Mouse (Mus musculus): ENCODE measurements at regions not wholly inside any gene's neighbourhood (a gene's known extent, or its start where the extent isn't known, plus 50 kb on each side); places are given as distances from the start of the nearest gene placed in this dataset.

DNA sequence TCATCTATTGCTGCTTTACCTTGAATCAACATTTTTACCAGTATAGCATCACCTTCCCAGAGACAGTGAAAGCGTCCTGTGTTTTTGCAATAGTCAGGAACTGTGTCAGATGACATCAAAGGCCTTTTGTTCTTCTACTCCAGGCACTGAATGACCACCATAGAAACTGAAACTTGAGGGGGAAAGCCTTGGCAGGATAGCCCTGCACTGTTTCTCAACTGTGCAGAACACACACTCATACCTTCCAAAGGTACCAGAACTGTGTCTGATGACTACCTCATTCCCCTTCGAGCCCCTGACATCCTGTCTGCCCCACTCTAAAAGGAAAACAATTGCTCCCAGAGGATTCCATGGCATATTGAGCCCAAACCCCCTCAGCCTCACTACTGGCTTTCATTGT, 134.3 kb downstream of the Tomm20 start:
- in situ Hi-C loops (cut with MboI, MseI) = loop anchor here (10.0 kb wide), 1 partner anchor 533 kb away; no protein-coding TSS in a partner anchor

GRCm38 (mm10) chr8:126810516-126810915, 135.1 kb downstream of the Tomm20 start:
- in situ Hi-C loops (cut with MboI, MseI) = loop anchor here (10.0 kb wide), 1 partner anchor 534 kb away; no protein-coding TSS in a partner anchor

DNA sequence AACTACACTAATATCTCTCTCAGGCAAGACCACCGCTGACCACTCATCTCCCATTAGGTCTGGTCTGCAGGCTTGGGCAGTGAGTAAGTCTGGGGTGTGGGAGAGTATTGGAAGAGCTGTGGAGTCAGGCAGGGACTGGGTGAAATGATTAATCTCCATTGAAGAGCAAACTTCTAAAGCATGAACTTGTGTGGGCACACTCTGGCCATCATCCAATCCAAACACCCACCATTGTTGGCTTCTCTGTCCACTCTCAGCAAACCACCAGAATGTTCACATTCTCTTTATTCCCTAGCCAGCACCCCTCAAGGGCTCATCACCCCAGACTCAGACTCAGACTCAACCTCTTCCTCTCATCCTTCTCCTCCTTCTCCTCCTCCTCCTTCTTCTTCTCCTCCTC, 136.3 kb downstream of the Tomm20 start:
- in situ Hi-C loops (cut with MboI, MseI) = no loop called here

- in situ Hi-C loops (cut with MboI, MseI) = no loop called here
These were observed 137.1 kb downstream of the Tomm20 start for GRCm38 (mm10) chr8:126808496-126808895.

GRCm38 (mm10) chr8:126807171-126807768, 138.4 kb downstream of the Tomm20 start:
- in situ Hi-C loops (cut with MboI, MseI) = no loop called here

DNA sequence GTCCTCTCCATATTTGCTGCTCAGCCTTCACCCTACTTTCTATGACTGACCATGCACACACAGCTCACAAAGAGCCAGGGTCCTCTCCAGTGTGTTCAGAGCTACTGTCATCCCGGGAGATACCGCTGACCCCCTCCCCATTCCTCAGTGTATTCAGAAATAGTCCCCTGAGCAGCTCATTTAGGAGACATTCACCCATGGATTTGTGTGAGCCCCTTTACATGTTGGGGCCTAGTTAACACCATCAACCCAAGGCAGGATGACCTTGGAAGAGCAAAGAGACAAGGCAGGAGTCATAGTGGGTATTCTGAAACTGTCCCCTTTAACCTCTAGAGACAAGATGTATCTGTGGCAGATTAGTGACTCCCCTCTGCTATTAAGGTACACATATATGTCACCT, 139.1 kb downstream of the Tomm20 start:
- in situ Hi-C loops (cut with MboI, MseI) = no loop called here

DNA sequence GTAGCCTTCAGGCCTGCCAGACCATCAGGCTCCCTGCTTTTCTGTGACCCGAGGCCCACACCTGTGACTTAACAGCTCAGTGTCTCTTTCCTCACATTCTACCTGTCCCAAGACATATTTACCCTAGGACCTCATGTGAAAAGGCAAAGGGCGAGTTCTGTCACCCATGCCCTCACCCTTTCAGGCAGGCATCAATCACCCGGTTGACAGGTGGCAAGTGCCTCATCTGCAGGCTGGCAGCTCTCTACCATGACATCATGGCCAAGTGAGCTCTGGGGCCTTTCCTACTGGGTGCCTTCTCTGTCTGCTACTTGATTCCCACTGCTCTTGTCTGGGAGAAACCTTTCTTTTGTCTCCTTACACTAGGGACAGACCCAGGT, 139.5 kb downstream of the Tomm20 start:
- in situ Hi-C loops (cut with MboI, MseI) = no loop called here

- in situ Hi-C loops (cut with MboI, MseI) = no loop called here
These were observed 140.1 kb downstream of the Tomm20 start for GRCm38 (mm10) chr8:126805365-126806180.

DNA sequence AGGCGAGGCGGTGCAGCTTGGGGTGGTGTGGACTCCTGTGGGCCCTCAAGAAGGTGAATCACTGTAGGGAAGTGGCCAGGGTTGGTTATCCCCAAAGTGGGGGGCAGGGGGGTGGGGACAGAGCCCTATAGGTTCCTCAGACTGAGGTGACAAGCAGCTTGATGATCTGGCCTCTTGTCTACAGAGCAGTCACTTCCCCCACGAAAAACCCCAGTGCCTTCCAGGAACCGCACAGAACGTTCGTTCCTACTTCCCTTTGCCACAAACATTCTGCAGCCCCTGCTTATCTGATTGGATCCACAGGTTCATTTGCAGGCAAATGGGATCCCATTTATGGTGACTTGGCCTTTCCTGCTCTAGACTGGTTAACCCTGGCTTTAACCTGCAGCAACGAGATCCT, 141.5 kb downstream of the Tomm20 start:
- in situ Hi-C loops (cut with MboI, MseI) = no loop called here

GRCm38 (mm10) chr8:126802641-126803040, 143.0 kb downstream of the Tomm20 start:
- in situ Hi-C loops (cut with MboI, MseI) = no loop called here

DNA sequence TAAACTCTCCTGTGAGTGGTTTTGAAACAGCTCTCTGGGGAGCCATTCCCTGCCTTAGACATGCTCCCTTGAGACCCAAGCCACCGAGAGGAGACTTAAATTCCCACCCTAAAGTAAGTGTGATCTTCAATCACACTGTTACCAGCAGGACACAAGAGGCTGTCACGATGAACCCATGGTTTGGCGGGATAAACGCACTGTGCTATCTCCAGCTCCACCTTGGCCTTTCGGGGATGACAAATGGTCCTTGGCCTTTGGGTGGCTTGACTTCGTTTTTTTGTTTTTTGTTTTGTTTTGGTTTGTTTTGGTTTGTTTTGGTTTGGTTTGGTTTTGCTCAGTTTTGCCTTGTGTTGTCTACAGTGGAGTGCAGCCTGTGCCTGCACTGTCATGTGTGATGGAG, 144.7 kb downstream of the Tomm20 start:
- in situ Hi-C loops (cut with MboI, MseI) = no loop called here

- in situ Hi-C loops (cut with MboI, MseI) = loop anchor here (10.0 kb wide), 1 partner anchor 477 kb away; no protein-coding TSS in a partner anchor
These were observed 147.9 kb downstream of the Tomm20 start for GRCm38 (mm10) chr8:126797571-126798334.

DNA sequence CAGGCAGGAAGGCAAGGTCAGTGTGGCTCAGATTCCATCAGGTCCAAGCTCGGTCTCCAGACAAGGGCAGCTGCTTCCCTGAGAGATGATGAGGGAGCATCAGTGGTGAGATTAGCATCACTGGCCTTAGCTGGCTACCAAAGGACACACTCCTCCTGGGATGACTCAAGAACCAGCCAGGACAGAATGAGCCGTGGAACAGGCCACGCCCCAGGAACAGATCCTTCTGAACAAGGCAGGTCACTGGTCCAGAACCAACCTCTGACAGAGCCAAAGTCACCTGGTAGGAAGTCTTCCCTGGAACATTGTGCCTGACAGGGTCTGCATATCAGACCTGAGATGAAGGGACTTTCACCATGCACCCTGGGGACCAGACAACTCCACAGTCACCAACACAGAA, 152.0 kb downstream of the Tomm20 start:
- in situ Hi-C loops (cut with MboI, MseI) = loop anchor here (10.0 kb wide), 1 partner anchor 481 kb away; no protein-coding TSS in a partner anchor

DNA sequence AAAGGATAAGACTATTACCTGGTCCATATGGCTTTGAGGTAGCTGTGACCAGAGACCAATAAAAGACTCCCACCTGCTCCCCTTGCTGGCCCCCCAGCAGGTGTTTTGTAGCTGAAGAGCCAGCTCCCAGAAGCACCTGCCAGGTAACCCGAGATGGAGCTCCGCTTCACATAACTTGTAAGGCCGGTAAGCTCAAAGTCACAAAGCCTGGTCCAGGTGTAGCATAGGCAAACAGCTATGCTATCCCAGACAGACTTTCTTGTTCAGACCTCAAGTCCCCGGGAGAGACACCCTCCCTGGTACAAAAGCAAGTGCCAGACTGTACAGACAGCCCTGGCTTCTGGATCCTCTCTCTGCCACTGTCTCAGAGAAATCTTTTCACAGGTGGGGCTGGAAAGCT, 154.6 kb downstream of the Tomm20 start:
- in situ Hi-C loops (cut with MboI, MseI) = loop anchor here (10.0 kb wide), 1 partner anchor 484 kb away; no protein-coding TSS in a partner anchor

DNA sequence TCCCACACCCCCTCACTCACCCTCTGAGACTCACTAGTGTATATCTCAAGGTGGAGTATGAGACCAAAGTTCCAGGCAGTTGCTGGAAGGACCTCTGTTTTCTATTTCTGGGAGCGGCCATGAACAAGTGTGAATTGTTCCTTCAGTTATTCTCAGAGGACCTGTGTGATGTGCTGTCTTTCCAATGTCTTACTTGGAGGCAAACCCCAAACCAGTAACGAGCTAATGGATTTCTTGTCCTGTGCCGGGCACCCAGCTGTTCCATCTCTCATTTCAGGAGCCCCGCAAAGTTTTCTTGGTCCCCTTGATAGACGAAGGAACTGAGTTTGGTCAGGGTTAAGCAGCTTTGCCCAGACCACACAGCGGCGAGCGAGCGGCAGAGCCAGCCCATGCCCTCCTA, 155.4 kb downstream of the Tomm20 start:
- in situ Hi-C loops (cut with MboI, MseI) = loop anchor here (10.0 kb wide), 1 partner anchor 485 kb away; no protein-coding TSS in a partner anchor

GRCm38 (mm10) chr8:126789076-126789475, 156.6 kb downstream of the Tomm20 start:
- in situ Hi-C loops (cut with MboI, MseI) = no loop called here

- in situ Hi-C loops (cut with MboI, MseI) = no loop called here
These were observed 157.0 kb downstream of the Tomm20 start for GRCm38 (mm10) chr8:126788669-126789068.

DNA sequence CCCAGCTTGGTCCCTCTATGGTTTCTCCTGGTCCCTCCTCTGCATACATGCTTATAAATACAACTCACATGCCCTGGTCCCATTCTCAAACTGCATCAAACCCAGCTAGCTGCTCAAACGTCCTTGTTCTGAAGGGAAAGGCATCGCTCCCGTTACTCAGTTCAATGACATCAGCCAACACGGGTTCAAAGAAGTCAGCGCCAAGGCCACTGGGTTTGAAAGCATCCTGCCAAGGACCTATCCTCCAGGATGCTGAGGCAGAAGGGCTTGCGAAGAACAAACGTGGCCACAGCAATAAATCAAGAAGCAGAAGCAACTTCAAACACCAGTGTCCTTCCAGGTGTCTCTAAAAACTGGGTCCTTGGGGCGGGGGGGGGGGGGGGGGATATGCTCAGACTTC, 158.2 kb downstream of the Tomm20 start:
- in situ Hi-C loops (cut with MboI, MseI) = no loop called here

DNA sequence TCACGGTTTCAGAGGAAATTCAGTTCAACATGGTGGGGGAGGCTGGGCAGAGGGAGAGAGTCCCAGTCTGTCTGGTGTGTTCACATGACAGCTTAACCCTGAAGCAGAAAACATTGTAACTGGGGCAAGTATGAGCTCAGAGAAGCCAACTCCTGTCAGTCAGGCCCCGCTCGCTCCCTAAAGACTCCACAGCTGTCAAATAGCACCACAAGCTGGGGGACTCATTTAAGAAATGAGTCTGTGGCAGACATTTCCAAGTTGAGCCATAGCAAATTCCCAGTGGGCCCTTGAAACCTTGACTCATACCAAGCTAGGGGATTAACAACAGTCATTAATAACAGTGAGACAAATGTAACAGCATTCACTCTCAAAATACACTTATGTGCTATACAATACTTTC, 160.4 kb downstream of the Tomm20 start:
- in situ Hi-C loops (cut with MboI, MseI) = no loop called here

- in situ Hi-C loops (cut with MboI, MseI) = no loop called here
These were observed 161.0 kb downstream of the Tomm20 start for GRCm38 (mm10) chr8:126784604-126785003.

GRCm38 (mm10) chr8:126783703-126784440, 161.8 kb downstream of the Tomm20 start:
- in situ Hi-C loops (cut with MboI, MseI) = no loop called here
